Mouse (Mus musculus) ovary, postnatal 14 days (tissue): Measurements from ENCODE around the gene Slc19a2.
"Not testable (repeated sequence)": the region's sequence is repeated elsewhere in the genome, so short reads cannot be mapped to it uniquely, and the experiment has no call there.

Source experiments
- DNase-seq: peaks from one replicate; pipeline ENCODE4 v3.0.0; 2022; ENCODE audit warnings: low spot score

Gene Slc19a2

GRCm38 (mm10) chr1:164248465-164249331 lies at the start of gene Slc19a2:
Gene Slc19a2, plus strand, starts transcription at chr1:164249046.
- peak; percentile 97 for DNase-seq

DNA sequence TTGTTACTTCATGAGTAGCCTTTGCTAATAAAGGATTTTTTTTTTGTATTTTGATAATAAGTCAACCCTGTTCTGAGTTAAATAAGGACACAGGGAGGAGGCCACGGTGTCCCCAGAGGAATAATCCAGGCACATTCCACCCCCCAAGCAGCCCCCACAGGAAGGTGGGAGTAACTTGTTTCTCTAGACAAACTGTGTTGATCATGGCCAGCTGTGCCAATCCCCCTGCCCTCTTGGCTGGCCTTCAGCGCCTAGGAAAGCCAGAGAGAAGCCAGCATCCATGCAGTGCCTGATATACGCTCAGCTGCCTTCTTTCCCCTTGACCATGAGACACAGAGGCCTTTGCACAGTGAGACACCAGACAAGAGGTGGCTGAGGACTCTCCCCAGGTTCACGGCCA lies 49.3 kb upstream of the Slc19a2 start:
- no peak for DNase-seq

DNA sequence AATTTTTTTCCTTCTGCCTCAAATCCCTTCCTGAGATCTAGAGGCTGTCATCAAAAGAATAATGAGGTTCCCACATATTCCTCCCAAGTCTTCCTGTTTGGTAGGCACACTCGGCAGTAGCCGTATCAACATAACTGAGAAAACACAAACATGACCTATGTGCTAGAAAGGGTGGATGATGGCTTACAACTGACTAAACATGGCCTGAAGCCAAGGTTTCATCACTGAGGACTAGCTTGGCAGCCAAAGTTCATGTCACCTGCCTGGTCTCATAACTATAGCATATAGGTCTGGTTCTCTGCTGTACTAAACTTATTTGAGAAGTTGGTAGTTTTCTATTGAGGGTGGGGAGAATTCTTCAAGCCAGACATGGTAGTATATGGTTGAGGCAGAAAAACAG lies 40.4 kb upstream of the Slc19a2 start:
- no peak for DNase-seq

DNA sequence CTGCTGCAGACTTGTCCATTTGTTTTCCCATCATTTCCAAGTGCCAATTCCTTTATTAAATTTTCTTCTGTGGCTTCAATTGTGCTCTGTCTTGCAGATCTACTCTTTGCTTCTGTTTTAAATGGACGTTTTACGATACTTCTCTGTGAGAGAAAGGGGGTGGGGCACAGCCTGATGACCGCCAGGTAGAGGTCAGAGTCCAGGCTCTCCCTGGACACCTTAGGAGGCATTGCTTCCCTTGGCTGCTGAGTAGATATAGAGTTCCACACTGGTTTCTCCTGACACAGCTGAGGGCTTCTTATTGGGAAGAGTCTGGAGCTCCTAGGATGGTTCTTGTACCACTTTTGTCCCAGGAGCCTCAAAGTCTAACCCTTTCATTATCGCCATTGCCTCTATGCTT lies 37.9 kb upstream of the Slc19a2 start:
- DNase-seq = no peak

GRCm38 (mm10) chr1:164212686-164213085 lies 36.2 kb upstream of the Slc19a2 start:
- DNase-seq = no peak

DNA sequence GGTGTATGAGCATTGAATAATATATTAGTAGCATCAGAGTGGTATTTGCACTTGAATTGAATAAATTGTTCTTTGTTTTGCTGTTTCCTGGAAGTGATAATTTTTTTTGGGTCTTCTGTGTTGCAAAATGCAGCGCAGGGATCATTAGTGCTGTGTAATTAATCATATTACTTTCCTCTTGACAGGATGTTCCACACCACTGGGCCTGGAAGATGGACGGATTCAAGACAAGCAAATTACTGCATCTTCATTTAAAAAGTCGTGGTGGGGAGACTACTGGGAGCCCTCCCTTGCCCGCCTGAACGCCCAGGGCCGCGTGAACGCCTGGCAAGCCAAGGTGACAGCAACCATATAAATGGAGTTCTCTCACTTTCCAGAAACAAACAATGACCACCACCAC lies 34.7 kb upstream of the Slc19a2 start:
- DNase-seq = no peak

GRCm38 (mm10) chr1:164215097-164215496 lies 33.7 kb upstream of the Slc19a2 start:
- DNase-seq = no peak

- no peak for DNase-seq
Measured at GRCm38 (mm10) chr1:164215540-164215939, 33.3 kb upstream of the Slc19a2 start.

- DNase-seq = no peak
Measured at GRCm38 (mm10) chr1:164217791-164218685, 30.8 kb upstream of the Slc19a2 start.

DNA sequence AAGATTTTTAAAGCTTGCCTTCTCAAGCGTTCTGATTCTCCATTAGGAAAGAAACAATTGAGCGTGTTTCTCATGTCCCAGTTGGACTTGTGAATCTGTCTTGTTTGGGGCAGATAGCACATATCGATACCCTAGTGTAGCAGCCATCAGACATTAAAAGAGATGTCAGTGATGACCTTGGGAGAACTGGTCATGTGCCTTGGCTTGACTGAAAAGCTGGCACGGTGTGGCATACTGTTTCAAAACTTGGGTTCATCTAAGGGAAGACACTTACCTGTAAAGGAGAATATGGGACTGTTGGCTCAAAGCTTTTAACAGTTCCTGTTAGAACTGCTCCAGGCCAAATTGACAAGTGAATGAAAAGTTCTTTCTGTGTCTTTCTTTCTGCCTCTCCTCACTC lies 28.6 kb upstream of the Slc19a2 start:
- DNase-seq = no peak

- DNase-seq = no peak
Measured at GRCm38 (mm10) chr1:164223089-164223488, 25.8 kb upstream of the Slc19a2 start.

GRCm38 (mm10) chr1:164231937-164232570 lies 16.8 kb upstream of the Slc19a2 start:
- not testable (repeated sequence) for DNase-seq

DNA sequence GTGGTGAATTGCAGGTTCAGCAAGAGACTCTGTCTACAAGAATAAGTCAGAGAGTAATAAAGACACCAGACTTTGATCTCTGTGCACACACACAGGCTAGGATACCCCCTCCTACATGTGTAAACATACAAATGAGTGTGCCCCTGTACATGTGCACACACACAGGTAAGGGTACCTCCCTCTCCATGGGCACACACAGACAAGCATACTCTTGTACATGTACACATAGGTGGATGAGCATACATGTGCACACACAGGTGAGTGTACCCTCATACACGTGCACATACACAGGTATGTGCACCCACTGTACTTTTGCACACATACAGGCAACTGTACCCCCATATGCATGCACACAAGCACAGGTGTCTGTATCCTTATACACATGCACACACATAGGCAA lies 15.4 kb upstream of the Slc19a2 start:
- no peak for DNase-seq

GRCm38 (mm10) chr1:164235078-164235477 lies 13.8 kb upstream of the Slc19a2 start:
- DNase-seq = no peak

- DNase-seq = no peak
Measured at GRCm38 (mm10) chr1:164236078-164236477, 12.8 kb upstream of the Slc19a2 start.

- no peak for DNase-seq
Measured at GRCm38 (mm10) chr1:164241494-164241893, 7.4 kb upstream of the Slc19a2 start.

DNA sequence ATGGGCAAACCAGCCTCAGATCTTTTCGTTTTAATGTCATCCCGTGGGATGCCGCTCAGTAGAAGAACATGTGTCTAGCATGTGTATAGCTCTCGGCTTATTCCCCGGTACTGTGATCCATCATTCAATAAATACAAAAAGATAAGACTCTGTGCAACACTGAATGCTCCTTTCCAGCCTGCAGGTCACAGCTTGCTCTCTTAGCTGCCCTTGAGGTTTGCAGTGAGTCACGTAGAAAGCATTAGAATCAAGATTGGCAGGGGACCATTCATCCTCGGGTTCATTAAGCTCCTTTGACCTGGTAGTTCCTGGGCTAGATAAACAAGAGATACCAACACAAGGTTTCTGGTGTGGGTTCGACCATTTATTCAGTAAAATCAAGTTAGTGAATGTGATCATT lies 6.0 kb upstream of the Slc19a2 start:
- DNase-seq = no peak

DNA sequence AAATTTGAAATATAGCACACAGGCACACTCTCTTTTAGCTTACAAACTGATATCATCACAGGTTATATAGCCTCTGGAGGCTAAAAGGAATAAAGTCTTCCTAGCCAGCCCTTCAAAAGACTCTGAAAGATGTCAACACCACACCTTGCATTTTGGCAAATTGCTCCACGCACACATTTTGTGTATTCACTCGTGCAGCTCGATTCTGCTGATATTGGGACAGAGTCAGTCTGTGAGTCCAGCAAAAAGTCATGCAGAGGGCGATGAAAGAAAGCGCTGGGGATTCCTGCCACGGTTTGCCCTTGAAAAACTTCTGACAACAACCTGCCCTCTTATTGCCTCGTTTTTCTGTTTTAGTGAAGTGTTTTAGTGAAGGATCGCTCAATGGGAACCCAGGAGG lies 1.4 kb upstream of the Slc19a2 start:
- no peak for DNase-seq

GRCm38 (mm10) chr1:164247971-164248370 lies 875 bp upstream of the Slc19a2 start:
- DNase-seq = no peak

- DNase-seq = no peak
Measured at GRCm38 (mm10) chr1:164249332-164249711, 476 bp downstream of the Slc19a2 start.

DNA sequence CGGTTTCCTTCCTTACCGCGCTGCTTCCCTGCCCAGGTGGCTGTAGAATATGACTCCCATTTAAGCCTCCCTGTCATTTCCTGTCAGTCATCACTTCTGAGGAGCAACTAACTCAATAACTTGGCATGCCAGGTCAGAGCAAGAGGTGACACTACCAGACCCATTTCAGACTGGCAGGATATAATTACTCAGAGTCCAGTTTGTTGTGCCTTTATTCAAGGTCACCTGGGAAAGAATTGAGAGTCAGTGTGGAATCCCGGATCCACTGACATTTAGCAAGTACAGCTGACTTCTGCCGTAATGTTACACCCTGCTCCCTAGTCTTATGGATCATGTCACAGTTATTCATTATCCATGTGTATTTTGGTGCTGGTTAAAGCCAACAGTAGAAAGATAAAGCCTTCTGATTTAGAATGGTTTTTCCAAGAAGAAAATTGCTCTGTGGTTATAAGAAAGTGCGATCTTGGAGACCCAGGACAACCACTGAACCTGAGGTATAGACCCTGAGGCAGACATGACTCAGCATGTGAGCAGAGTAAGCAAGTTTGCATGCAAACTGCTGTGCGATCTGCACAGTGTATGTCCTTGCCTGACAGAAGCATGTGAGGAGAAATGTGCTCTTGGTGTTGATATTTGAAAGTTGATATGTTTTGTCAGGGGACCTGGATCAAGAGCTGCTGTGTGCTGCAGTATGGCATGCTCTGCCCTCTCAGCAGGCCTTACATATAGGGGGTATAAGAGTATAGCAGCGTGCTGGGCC lies 1.7 kb downstream of the Slc19a2 start:
- no peak for DNase-seq

DNA sequence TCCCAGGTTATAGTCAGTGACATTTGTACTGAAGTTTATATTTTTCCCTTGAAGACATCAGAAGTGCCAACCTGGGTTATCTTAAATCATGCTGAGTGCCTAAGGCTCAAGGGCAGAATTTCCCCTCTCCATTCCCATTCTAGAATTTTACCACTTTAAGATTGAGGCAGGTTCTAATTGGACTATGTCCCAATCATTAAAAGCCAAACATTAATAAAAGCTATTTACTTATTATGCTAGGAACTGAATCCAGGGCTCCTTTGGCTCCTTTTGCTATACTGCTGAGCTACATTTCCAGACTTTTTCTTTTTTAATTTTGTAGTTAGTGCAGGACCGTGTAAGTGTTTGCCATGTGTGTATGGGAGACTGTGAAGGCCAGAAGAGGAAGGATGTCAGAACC lies 2.6 kb downstream of the Slc19a2 start:
- DNase-seq = no peak
